Mouse (Mus musculus) hindbrain, embryonic 16.5 days (tissue): ENCODE measurements around the gene Smg6. TPM values are rescaled to one million over a fixed set of nuclear protein-coding genes. Genes with fewer than 3 reads are reported as not detected.

Source experiments
- ATAC-seq: fragments of 200-750 bp; cut with Nextera tagmentation; 2 replicates; pipeline ENCODE4 v1.8.0; 2017; ENCODE audit warnings: moderate TSS enrichment, moderate library complexity
- H3K27ac ChIP-seq: fragments of 300-500 bp; sonication (generic); 2 replicates; pipeline ENCODE4 v1.5.1; 2014; ENCODE audit warnings: low read depth, mild to moderate bottlenecking, control low read depth, low read length, moderate library complexity
- H3K27me3 ChIP-seq: fragments of 300-500 bp; sonication (generic); replicated peaks from 2 replicates; pipeline ENCODE4 v1.6.1; 2014; ENCODE audit warnings: low read length; ENCODE audit not compliant: control insufficient read depth, insufficient read depth
- H3K36me3 ChIP-seq: fragments of 300-500 bp; sonication (generic); 2 replicates; pipeline ENCODE4 v1.6.1; 2014; ENCODE audit warnings: mild to moderate bottlenecking, low read length, moderate library complexity, mixed read lengths; ENCODE audit not compliant: control insufficient read depth, insufficient read depth
- H3K4me1 ChIP-seq: fragments of 300-500 bp; sonication (generic); 2 replicates; pipeline ENCODE4 v1.6.1; 2014; ENCODE audit warnings: low read depth, low read length; ENCODE audit not compliant: control insufficient read depth, insufficient read depth
- H3K4me2 ChIP-seq: fragments of 300-500 bp; sonication (generic); 2 replicates; pipeline ENCODE4 v1.6.1; 2014; ENCODE audit warnings: mild to moderate bottlenecking, low read length, control low read depth, moderate library complexity
- H3K4me3 ChIP-seq: fragments of 300-500 bp; sonication (generic); 2 replicates; pipeline ENCODE4 v1.5.1; 2014; ENCODE audit warnings: mild to moderate bottlenecking, low read length, control low read depth, moderate library complexity
- H3K9ac ChIP-seq: fragments of 300-500 bp; sonication (generic); 2 replicates; pipeline ENCODE4 v1.6.1; 2014; ENCODE audit warnings: low read depth, mild to moderate bottlenecking, control low read depth, low read length, moderate library complexity
- H3K9me3 ChIP-seq: fragments of 300-500 bp; sonication (generic); 2 replicates; pipeline ENCODE4 v1.6.1; 2014; ENCODE audit warnings: mild to moderate bottlenecking, low read length, moderate library complexity; ENCODE audit not compliant: control insufficient read depth
- WGBS: fragments of 180-500 bp; shearing (Covaris S2); extraction: QIAGEN DNeasy Blood & Tissue Kit; methylation state at CpG from one replicate; pipeline ENCODE4 v1.1.7; 2014; 5-methylcytosine and 5-hydroxymethylcytosine counted together
- polyA plus RNA-seq: library from polyadenylated mRNA; unstranded; fragments of >200 nt; fragmentation: Nextera tagmentation; extraction: Ambion mirVana; gene quantifications from 2 replicates; pipeline ENCODE4 v1.2.1, GENCODE M21; 2015

The Smg6 gene
- polyA plus RNA-seq, 1 experiment from 2014 or later, result 11.6 TPM

DNA sequence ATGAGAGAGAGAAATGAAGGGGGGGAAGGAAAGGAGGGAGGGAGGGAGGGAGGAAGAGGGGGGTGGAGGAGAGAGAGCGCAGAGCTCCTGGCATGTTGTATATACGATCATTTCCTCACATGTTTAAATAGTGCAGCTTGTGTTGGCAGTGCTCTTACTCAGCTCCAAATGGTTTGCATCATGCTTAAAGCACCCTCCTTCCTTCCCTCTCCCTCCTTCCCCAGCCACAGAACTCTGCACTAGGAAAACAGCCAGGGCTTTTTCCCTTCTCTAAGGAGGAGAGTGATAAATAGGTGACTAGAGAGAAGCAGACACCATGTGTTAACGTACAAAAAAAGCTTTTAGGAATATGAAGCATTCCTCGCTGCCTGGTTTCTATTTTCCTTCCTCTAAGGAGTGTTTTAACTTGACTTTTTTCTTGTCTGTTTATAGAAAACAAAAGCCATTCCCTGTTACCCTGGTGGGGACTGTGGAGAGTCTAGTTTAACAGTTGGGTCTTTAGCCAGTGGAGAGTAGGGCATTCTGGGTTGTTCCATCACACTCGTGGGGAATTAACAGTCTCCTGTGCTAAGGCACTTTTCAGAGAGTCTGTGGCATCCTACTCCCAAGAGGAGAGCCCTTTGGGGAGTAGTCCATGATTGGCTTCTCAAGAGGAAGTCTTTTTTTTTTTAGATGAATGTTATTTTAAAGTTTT is 128.7 kb downstream of the Smg6 start:
- WGBS, result 72% methylated on average over 5 of the region's 5 CpGs

DNA sequence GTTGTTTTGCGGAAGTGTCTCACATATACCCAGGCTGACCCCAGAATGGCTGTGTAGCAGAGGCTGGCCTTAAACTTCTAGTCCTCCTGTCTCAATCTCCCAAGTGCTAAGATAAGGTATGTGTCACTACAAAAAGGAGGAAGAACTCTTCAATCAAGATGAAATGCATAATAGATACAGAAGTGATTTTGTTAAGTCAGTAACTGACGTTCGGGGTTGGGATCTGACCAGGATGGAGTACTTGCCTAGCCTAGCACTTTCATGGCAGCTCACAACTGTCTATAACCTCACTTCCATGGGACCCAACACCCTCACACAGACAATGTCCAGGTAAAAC is 129.2 kb downstream of the Smg6 start:
- Histone ChIP-seq H3K27ac (no peak overlapping the region), H3K36me3 (no peaks in the 10 kb centered on the region), H3K4me2 (no peak overlapping the region), H3K27me3 (no peaks in the 10 kb centered on the region), H3K4me1 (peaks cover 3% of the 10 kb centered on the region; the same call in 1 of the 2 replicates), H3K9ac (no peak overlapping the region), H3K9me3 (no peaks in the 10 kb centered on the region), H3K4me3 (no peak overlapping the region)
- no peak for ATAC-seq
- 94% methylated on average over 3 of the region's 3 CpGs for WGBS

More for the DNA sequence above, 128.7 kb downstream of the Smg6 start:
- Histone ChIP-seq H3K27me3 (no peaks in the 10 kb centered on the region), H3K4me3 (no peak overlapping the region), H3K9me3 (no peaks in the 10 kb centered on the region), H3K36me3 (no peaks in the 10 kb centered on the region), H3K4me2 (no peak overlapping the region), H3K4me1 (peaks cover 3% of the 10 kb centered on the region; the same call in 1 of the 2 replicates), H3K27ac (no peak overlapping the region), H3K9ac (no peak overlapping the region)
- ATAC-seq, result no peak

DNA sequence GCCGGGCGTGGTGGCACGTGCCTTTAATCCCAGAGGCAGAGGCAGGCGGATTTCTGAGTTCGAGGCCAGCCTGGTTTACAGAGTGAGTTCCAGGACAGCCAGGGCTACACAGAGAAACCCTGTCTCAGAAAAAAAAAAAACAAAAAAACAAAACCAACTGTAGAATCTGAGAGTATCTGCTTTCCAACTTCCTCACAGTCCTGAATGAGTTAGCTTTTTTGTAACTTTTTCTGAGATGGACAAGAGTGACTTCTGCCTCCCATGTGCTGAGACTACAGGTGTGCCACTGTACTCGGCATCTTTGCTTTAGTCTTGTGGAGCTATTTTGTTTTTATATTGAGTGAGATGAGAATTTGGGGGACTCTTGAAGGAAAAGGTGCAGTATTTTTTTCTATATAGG is 137.0 kb downstream of the Smg6 start:
- Histone ChIP-seq H3K9me3 (no peaks in the 10 kb centered on the region), H3K4me2 (no peak overlapping the region), H3K4me1 (no peaks in the 10 kb centered on the region), H3K27ac (no peak overlapping the region), H3K36me3 (no peaks in the 10 kb centered on the region), H3K27me3 (no peaks in the 10 kb centered on the region), H3K9ac (no peak overlapping the region), H3K4me3 (no peak overlapping the region)
- no peak for ATAC-seq
- 93% methylated on average over 6 of the region's 6 CpGs for WGBS

DNA sequence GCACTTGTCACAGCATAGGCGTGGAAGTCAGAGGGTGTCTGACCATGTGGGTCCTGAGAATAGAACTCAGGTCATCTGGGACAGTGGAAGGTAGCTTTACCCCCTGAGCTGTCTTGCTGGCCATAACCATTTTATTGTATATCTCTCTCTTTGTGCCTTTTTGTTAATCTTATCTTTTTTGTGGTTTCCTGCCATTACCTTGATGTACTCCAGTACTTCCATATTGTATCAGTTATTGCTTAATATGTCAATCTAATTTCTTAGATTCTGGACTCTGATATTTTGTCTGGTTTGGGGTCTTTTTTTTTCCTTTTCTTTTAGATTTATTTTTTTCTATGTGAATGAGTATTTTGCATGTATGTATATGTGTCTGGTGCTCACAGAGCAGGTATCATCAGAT is 138.6 kb downstream of the Smg6 start:
- no peaks in the 10 kb centered on the region for H3K9me3 ChIP-seq
- no peak overlapping the region for H3K27ac ChIP-seq
- ATAC-seq, result no peak
- H3K4me3 ChIP-seq, result no peak overlapping the region
- no peak overlapping the region for H3K9ac ChIP-seq
- H3K4me1 ChIP-seq, result no peaks in the 10 kb centered on the region
- H3K4me2 ChIP-seq, result no peak overlapping the region
- 98% methylated on average over 1 of the region's 1 CpGs for WGBS
- H3K27me3 ChIP-seq, result no peaks in the 10 kb centered on the region
- no peaks in the 10 kb centered on the region for H3K36me3 ChIP-seq

DNA sequence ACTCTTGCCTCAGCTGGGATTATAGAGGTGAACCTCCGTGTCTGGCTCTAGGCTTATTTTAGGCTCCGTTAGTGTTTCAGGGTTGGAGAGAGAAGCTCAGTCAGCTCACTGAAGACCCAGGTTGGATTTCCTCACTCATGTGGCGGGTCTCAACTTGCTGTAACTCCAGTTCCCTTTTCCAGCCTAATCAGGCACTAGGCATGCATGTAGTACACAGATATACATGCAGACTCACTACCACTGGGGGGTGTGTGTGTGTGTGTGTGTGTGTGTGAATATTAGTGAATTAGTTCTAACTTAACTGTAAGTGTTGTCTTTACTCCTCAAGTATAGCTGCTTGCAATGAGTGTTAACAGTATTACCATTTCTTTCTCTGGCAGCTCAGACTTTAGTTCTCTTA is 145.7 kb downstream of the Smg6 start:
- Histone ChIP-seq H3K4me3 (no peak overlapping the region), H3K27me3 (no peaks in the 10 kb centered on the region), H3K9ac (no peak overlapping the region), H3K27ac (no peak overlapping the region), H3K36me3 (no peaks in the 10 kb centered on the region), H3K4me1 (no peaks in the 10 kb centered on the region), H3K4me2 (no peak overlapping the region), H3K9me3 (no peaks in the 10 kb centered on the region)
- WGBS, result 97% methylated on average over 3 of the region's 3 CpGs
- ATAC-seq, result no peak

DNA sequence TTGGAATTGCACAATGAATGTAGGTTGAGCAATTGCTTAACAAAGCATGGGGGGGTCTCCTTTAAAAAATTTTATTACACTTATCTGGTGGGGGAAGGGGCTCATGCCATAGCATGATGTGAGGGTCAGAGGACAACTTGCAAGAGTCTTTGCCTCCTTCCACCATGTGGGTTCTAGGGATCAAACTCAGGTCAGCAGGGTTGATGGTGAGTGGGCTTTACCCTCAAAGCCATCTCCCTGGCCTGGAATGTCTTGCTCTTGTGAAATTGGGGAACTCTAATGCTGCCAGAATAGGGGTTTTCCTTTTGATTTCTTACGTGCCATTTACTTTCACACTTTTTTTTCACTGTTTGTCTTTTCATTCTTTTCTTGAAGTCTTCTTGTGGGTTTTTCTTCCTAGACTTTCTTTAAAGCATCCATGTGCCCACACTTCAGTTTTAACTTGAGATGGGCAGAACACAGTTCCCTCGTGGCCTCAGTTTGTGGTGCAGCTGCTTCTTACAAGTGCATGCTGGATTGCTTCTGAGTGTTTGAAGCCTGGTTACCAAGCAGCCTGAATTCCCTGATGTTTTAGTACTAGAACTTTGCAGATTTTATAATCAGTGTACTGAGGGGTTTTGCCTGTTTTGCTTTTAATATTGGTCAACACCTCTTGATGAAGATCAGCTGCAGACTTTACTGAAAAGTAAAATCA is 147.5 kb downstream of the Smg6 start:
- Histone ChIP-seq H3K9me3 (no peaks in the 10 kb centered on the region), H3K4me3 (no peak overlapping the region), H3K9ac (no peak overlapping the region), H3K27ac (no peak overlapping the region), H3K4me1 (peaks cover under 1% of the 10 kb centered on the region; the same call in 1 of the 2 replicates), H3K36me3 (no peaks in the 10 kb centered on the region), H3K4me2 (no peak overlapping the region), H3K27me3 (no peaks in the 10 kb centered on the region)
- no peak for ATAC-seq
- WGBS, result 71% methylated on average over 2 of the region's 2 CpGs

DNA sequence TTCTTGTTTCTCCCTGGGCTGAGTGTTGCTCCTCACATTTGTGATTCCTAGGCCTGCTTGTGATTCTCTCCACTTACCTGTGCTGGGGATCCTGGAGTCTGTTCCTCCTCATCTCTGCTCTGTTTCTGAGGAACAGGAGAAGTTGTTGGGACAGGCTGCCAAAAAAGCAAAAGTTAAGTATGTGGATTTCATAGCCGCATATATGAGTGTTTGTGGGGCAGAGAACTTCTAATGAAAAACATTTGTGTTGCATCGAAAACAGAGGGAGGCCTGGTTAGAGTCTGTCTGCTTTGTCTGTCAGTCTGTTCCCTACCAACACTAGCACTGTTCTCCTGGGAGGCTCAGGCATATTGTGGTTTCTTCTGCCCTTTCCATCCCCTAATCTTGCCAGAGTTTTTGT is 148.1 kb downstream of the Smg6 start:
- H3K36me3 ChIP-seq, result no peaks in the 10 kb centered on the region
- H3K27me3 ChIP-seq, result no peaks in the 10 kb centered on the region
- 94% methylated on average over 2 of the region's 2 CpGs for WGBS
- H3K4me3 ChIP-seq, result no peak overlapping the region
- ATAC-seq, result no peak
- no peak overlapping the region for H3K4me2 ChIP-seq
- H3K4me1 ChIP-seq, result peaks cover 2% of the 10 kb centered on the region; the same call in 1 of the 2 replicates
- H3K9ac ChIP-seq, result no peak overlapping the region
- peak overlapping the region; percentile 12; the same call in 1 of the 2 replicates for H3K27ac ChIP-seq
- no peaks in the 10 kb centered on the region for H3K9me3 ChIP-seq

DNA sequence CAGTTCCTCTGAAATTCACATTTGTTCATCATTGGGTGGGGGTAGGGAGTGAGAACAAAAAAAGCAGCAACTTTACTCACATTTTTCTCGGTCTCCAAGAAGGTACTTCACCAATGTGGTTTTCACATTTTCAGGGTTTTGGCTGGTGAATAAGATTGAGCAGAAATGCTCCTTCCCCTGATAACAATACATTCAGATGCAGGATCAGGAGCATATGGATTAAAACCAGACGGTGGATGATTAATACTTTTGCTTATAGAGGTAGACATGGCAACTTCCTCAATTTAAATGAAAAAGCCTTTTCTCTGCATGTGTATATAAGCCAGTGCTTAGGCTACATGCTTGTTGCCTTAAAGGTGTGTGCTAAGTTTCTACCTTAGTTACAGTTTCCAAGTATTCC is 148.9 kb downstream of the Smg6 start:
- Histone ChIP-seq H3K9ac (no peak overlapping the region), H3K4me3 (no peak overlapping the region), H3K27ac (no peak overlapping the region), H3K36me3 (no peaks in the 10 kb centered on the region), H3K4me2 (no peak overlapping the region), H3K4me1 (peaks cover 2% of the 10 kb centered on the region; the same call in 1 of the 2 replicates), H3K9me3 (no peaks in the 10 kb centered on the region), H3K27me3 (no peaks in the 10 kb centered on the region)
- 73% methylated on average over 2 of the region's 2 CpGs for WGBS
- no peak for ATAC-seq

DNA sequence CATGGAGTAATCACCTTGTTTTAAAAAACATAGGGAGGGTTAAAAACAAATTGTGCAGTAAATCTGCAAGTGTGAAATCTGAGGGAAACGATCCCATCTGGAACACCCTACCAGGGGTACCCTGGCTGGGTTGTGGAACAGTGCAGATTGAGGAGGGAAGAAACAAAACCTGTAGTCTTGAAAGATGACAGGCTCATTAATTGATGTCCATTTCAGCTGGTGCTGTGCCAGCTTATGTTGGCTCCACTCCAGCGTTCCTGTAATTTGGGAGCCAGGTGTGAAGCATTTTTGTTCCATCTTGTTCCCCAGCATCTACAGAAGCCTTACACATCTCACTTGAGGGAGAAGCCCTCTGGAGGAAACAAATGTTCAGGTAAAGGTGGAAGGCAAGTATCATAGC is 153.0 kb downstream of the Smg6 start:
- H3K4me3 ChIP-seq, result no peak overlapping the region
- H3K27ac ChIP-seq, result no peak overlapping the region
- no peak overlapping the region for H3K9ac ChIP-seq
- H3K27me3 ChIP-seq, result no peaks in the 10 kb centered on the region
- no peaks in the 10 kb centered on the region for H3K36me3 ChIP-seq
- H3K4me1 ChIP-seq, result peaks cover 2% of the 10 kb centered on the region; the same call in 1 of the 2 replicates
- no peak for ATAC-seq
- WGBS, result 55% methylated on average over 2 of the region's 2 CpGs
- H3K9me3 ChIP-seq, result no peaks in the 10 kb centered on the region
- no peak overlapping the region for H3K4me2 ChIP-seq
